Mouse (Mus musculus) MEL (cell line): ENCODE measurements around the gene Olfr477.

Experiments used
- CHD2 ChIP-seq: IDR thresholded peaks from 2 replicates; pipeline ENCODE4 v1.6.1; 2011; ENCODE audit warnings: low read length, improper control_type of control experiment
- CTCF ChIP-seq, 3 experiments: IDR thresholded peaks in 2 of 3; conservative IDR thresholded peaks in 1 of 3; 2 replicates each; pipeline ENCODE4 v1.5.1; 2011 to 2012; ENCODE audit warnings: low read length in 3 of 3, low read depth in 2 of 3, mild to moderate bottlenecking in 2 of 3, improper control_type of control experiment in 1 of 3, inconsistent platforms in 1 of 3, mixed read lengths in 1 of 3, moderate library complexity in 1 of 3; ENCODE audit not compliant: control insufficient read depth in 1 of 3, insufficient read depth in 1 of 3, poor library complexity in 1 of 3, severe bottlenecking in 1 of 3
- E2F4 ChIP-seq: IDR thresholded peaks from 2 replicates; pipeline ENCODE4 v1.6.1; 2011; ENCODE audit warnings: low read depth, low read length, improper control_type of control experiment, borderline replicate concordance
- MYC ChIP-seq: IDR thresholded peaks from 2 replicates; pipeline ENCODE4 v1.6.1; 2011; ENCODE audit warnings: low read depth, mild to moderate bottlenecking, low read length, improper control_type of control experiment, moderate library complexity
- ZC3H11A ChIP-seq: IDR thresholded peaks from 2 replicates; pipeline ENCODE4 v1.6.1; 2012; ENCODE audit warnings: low read depth, mild to moderate bottlenecking, inconsistent platforms, low read length, improper control_type of control experiment

- TF ChIP-seq E2F4 (no peak), CTCF (IDR thresholded peaks at IDR 0.05 in 2 of 3, conservative IDR thresholded peaks at IDR 0.05 in 1 of 3; ENCODE audit: control insufficient read depth in 1 of 3, insufficient read depth in 1 of 3, low read depth in 2 of 3, low read length in 3 of 3, poor library complexity in 1 of 3, severe bottlenecking in 1 of 3) (no peak), MYC (no peak), CHD2 (no peak), ZC3H11A (no peak)
Measured at GRCm38 (mm10) chr7:107964503-107964902, 22.0 kb upstream of the Olfr477 start, which contains the start of gene Olfr476.
